Mouse (Mus musculus) megakaryocyte-erythroid progenitor cell, adult 5 weeks (primary cell): Measurements from ENCODE around the gene Prkx. TPM values are rescaled to one million over a fixed set of nuclear protein-coding genes. Genes with fewer than 3 reads are reported as not detected.

Source experiments
- polyA plus RNA-seq: library from polyadenylated mRNA; stranded (reverse); fragments of >175 nt; gene quantifications from 2 replicates; pipeline ENCODE4 v1.2.3, GENCODE M21; 2012

Prkx gene
- polyA plus RNA-seq: 17.3 and 20.5 TPM in 2 replicates

DNA sequence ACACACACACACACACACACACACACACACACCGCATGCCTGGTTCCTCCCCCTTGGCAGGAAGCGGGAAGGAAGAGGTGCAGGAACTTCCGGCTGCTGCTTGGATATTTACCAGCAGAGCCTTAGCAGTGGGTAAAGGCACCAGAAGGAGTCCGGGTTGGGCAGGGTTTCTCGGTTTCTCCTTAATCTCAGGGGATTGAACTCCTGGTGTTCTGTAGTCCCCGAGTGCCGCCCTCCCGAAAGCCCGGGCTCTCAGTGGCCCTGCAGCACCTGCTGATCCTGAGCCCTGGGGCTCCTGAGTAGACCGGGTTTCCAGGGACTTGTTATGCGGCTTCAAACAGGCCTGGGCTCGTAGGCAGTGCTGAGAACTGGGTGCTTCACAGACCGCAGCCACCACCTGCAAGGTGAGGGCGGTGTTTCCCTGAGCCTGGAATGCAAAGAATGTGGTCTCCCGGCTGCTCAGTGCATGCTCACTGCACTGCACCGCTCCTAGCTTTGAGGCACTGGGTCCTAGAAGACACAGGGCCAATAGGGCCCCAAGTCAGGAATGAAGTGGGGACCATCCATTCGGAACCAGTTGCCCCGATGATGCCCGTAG is at the start of gene Prkx:
Gene Prkx (minus strand): TSS at position 41 of the 598 bp plus-strand sequence.

Other genes starting within 250 kb of the Prkx start
- gene Pbsn, start 57.3 kb upstream of the Prkx start, polyA plus RNA-seq: not detected in 2 replicates
- not detected in 2 replicates for gene Gm14744, start 68.5 kb upstream of the Prkx start, polyA plus RNA-seq
- gene 5430402E10Rik, start 128.8 kb upstream of the Prkx start, polyA plus RNA-seq: not detected in 2 replicates